Mouse (Mus musculus) testis, adult 2 months (tissue): Measurements from ENCODE around the gene Krtap5-4.

Experiments used
- CTCF ChIP-seq: fragments of 200-500 bp; IDR thresholded peaks from 2 replicates; pipeline ENCODE4 v1.5.1; 2012; ENCODE audit warnings: low read depth, mild to moderate bottlenecking, inconsistent platforms, low read length, moderate library complexity; ENCODE audit not compliant: control insufficient read depth, insufficient read depth, insufficient replicate concordance
- POLR2A ChIP-seq: fragments of 200-500 bp; IDR thresholded peaks from 2 replicates; pipeline ENCODE4 v1.6.1; 2012; ENCODE audit warnings: low read depth, mild to moderate bottlenecking, inconsistent platforms, low read length, moderate library complexity; ENCODE audit not compliant: control insufficient read depth

DNA sequence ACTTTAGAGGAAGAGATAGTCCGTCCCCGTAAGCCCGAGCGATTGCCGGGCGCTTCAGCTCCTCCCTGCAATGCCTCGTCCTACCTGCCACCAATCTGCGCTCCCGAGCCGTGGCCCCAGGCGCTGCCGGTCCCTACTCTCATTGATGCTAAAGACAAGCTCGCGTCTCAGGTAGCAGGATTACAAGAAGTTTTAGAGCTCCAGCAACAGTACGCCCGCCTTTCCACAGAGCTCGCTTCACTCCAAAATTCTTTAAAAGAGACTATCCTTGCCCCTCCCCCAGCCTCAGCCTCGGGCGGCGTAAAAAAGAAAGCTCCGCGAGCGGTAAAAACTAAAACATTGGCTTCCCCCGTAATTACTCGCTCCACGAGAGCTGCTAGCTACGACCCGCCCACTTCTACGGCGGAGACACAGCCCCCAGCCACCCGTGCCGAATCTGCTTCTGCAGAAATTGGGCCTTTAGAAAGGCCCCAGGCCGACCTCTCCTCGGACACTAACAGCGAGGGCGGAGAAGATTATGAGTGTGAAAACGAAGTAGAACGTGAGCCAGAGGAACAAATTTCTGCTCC is 19.2 kb upstream of the Krtap5-4 start:
- TF ChIP-seq POLR2A = no peak
- TF ChIP-seq CTCF = no peak
